ENCODE assay signal across 30 mouse cellular contexts in genomic region chr6:29028129-29028528, GRCm38 (mm10). TPM values are rescaled to one million over a fixed set of nuclear protein-coding genes. Genes with fewer than 3 reads are reported as not detected.
DNase-seq lines count a peak whose midpoint lies in the region; ATAC-seq and TF ChIP-seq lines count a peak whose summit lies in the region.
"Had no signal": no experiment of that assay in that cellular context is flagged by ENCODE, and none has a peak within 500 bp of the region (broad histone marks: within the 10 kb centered on the region; RNA-seq: fewer than 3 reads in every experiment).

No protein-coding gene starts in this region.

- no peaks in the 10 kb centered on the region for H3K36me3 ChIP-seq in forebrain, embryonic 11.5 days (ENCODE audit: control insufficient read depth, insufficient read depth, low read length)
- no peaks in the 10 kb centered on the region for H3K36me3 ChIP-seq in forebrain, embryonic 16.5 days (ENCODE audit: control insufficient read depth, insufficient read depth)
- H3K36me3 ChIP-seq in E14TG2a.4 (ENCODE audit: insufficient read depth, low read length), result no peaks in the 10 kb centered on the region
- H3K36me3 ChIP-seq: embryonic facial prominence, embryonic 12.5 days; embryonic facial prominence, embryonic 15.5 days; heart, embryonic 12.5 days; heart, embryonic 15.5 days; hindbrain, embryonic 10.5 days; hindbrain, embryonic 13.5 days had no signal

- no peak overlapping the region for H3K9ac ChIP-seq in forebrain, embryonic 11.5 days (ENCODE audit: low read length)
- no peak overlapping the region for H3K9ac ChIP-seq in forebrain, embryonic 16.5 days (replicated peaks; ENCODE audit: low read depth, low read length)
- H3K9ac ChIP-seq: embryonic facial prominence, embryonic 12.5 days; embryonic facial prominence, embryonic 15.5 days; forebrain, embryonic 13.5 days; heart, embryonic 12.5 days; heart, embryonic 15.5 days; hindbrain, embryonic 13.5 days had no signal

- peaks cover 2% of the 10 kb centered on the region; the same call in 1 of the 2 replicates for H3K27me3 ChIP-seq in forebrain, embryonic 11.5 days (ENCODE audit: control insufficient read depth, insufficient read depth, low read length)
- 0 out of 2 replicates have a peak, but pooled peaks cover 2% of the 10 kb centered on the region for H3K27me3 ChIP-seq in forebrain, embryonic 16.5 days (replicated peaks; ENCODE audit: control insufficient read depth, insufficient read depth, low read length)
- no peaks in the 10 kb centered on the region for H3K27me3 ChIP-seq in E14TG2a.4 (ENCODE audit: insufficient read depth, low read length)

- DNase-seq in forebrain, embryonic 11.5 days (ENCODE audit: low spot score), result peak; percentile 8
- DNase-seq in ES-CJ7 (ENCODE audit: low read depth, low spot score) (peak; percentile 52), ZHBTc4 (ENCODE audit: low read depth, low spot score) (peak; percentile 26)
- DNase-seq in gastrocnemius, postnatal 36 days, result no peak
- DNase-seq: adrenal gland, postnatal 10 days; adrenal gland, postnatal 36 days; B cell, adult 2 months; cerebellum, adult 18-20 months; cerebellum, adult 9-10 months; cerebellum, postnatal 14 days; gastrocnemius, postnatal 25 days; heart, adult 2 months; heart, postnatal 10 days; heart, postnatal 36 days; kidney, adult 18-20 months had no signal

- no peaks in the 10 kb centered on the region for H3K9me3 ChIP-seq in forebrain, embryonic 11.5 days (ENCODE audit: control insufficient read depth, low read length)
- no peaks in the 10 kb centered on the region for H3K9me3 ChIP-seq in forebrain, embryonic 16.5 days (ENCODE audit: control insufficient read depth, low read length)
- peaks cover 8% of the 10 kb centered on the region for H3K9me3 ChIP-seq in E14TG2a.4 (ENCODE audit: low read length)
- H3K9me3 ChIP-seq: embryonic facial prominence, embryonic 12.5 days; embryonic facial prominence, embryonic 15.5 days; heart, embryonic 15.5 days had no signal

- TF ChIP-seq CTCF in E14TG2a.4 (conservative IDR thresholded peaks at IDR 0.05; ENCODE audit: low read length), result no peak

- H3K4me1 ChIP-seq in forebrain, embryonic 11.5 days (replicated peaks; ENCODE audit: control insufficient read depth, insufficient read depth, low read length), result peaks cover 5% of the 10 kb centered on the region; the same call in 1 of the 2 replicates
- peaks cover 9% of the 10 kb centered on the region for H3K4me1 ChIP-seq in forebrain, embryonic 16.5 days (replicated peaks; ENCODE audit: control insufficient read depth, insufficient read depth, low read length)
- peaks cover 84% of the 10 kb centered on the region for H3K4me1 ChIP-seq in E14TG2a.4 (replicated peaks; ENCODE audit: low read depth, low read length)
- H3K4me1 ChIP-seq: embryonic facial prominence, embryonic 12.5 days had no signal

- H3K27ac ChIP-seq in forebrain, embryonic 11.5 days (ENCODE audit: low read depth, low read length), result no peak overlapping the region
- no peak overlapping the region for H3K27ac ChIP-seq in forebrain, embryonic 16.5 days (ENCODE audit: low read length)
- H3K27ac ChIP-seq: embryonic facial prominence, embryonic 12.5 days; embryonic facial prominence, embryonic 15.5 days; forebrain, embryonic 13.5 days; heart, adult 2 months; heart, embryonic 15.5 days; hindbrain, embryonic 10.5 days; hindbrain, embryonic 13.5 days had no signal

- intact Hi-C loops in gastrocnemius, postnatal 36 days (cut with DNase I), result no loop called here

- H3K4me2 ChIP-seq in forebrain, embryonic 11.5 days (ENCODE audit: low read depth, low read length, severe bottlenecking), result no peak overlapping the region
- H3K4me2 ChIP-seq in forebrain, embryonic 16.5 days (ENCODE audit: low read length), result no peak overlapping the region
- H3K4me2 ChIP-seq: embryonic facial prominence, embryonic 12.5 days; embryonic facial prominence, embryonic 15.5 days; forebrain, embryonic 13.5 days; heart, embryonic 12.5 days; heart, embryonic 15.5 days; hindbrain, embryonic 13.5 days had no signal

- WGBS in forebrain, embryonic 11.5 days, result 72% methylated on average over 5 of the region's 5 CpGs
- WGBS in forebrain, embryonic 16.5 days, result 65% methylated on average over 5 of the region's 5 CpGs

- H3K4me3 ChIP-seq in forebrain, embryonic 11.5 days (ENCODE audit: low read depth, low read length), result no peak overlapping the region
- no peak overlapping the region for H3K4me3 ChIP-seq in forebrain, embryonic 16.5 days (replicated peaks; ENCODE audit: low read length)
- 0 out of 2 replicates have a peak overlapping the region, but pooled peaks have one; percentile 7 for H3K4me3 ChIP-seq in E14TG2a.4 (replicated peaks; ENCODE audit: low read length)
- H3K4me3 ChIP-seq: embryonic facial prominence, embryonic 12.5 days; embryonic facial prominence, embryonic 15.5 days; forebrain, embryonic 13.5 days; heart, adult 2 months; heart, embryonic 12.5 days; heart, embryonic 15.5 days; hindbrain, embryonic 10.5 days; hindbrain, embryonic 13.5 days had no signal

- ATAC-seq in forebrain, embryonic 11.5 days (replicated peaks; ENCODE audit: low FRiP score), result no peak
- no peak for ATAC-seq in forebrain, embryonic 16.5 days
- ATAC-seq in inflammation-experienced regulatory T-cells, adult 6 months, result no peak
- ATAC-seq: forebrain, embryonic 13.5 days; hindbrain, embryonic 16.5 days; intestine, embryonic 16.5 days had no signal

RNA-seq across cellular contexts. Expression of gene Lep, which starts 31.9 kb away (rescaled TPM):
- not detected in 2 replicates for polyA plus RNA-seq in forebrain, embryonic 11.5 days (2014; fragmentation: Nextera tagmentation; extraction: Ambion mirVana)
- polyA plus RNA-seq in forebrain, embryonic 16.5 days (2015; fragmentation: Nextera tagmentation; extraction: Ambion mirVana), result not detected in 2 replicates
- polyA plus RNA-seq in inflammation-experienced regulatory T-cells, adult 6 months (2017; shearing (Covaris generic)), result not detected
- total RNA-seq in gastrocnemius, postnatal 36 days (2021), result under 1 TPM; 0.39 to 0.66 TPM
- total RNA-seq: CH12.LX; granulocyte monocyte progenitor cell, adult 5-6 weeks; MEL had no signal
- polyA plus RNA-seq: embryonic facial prominence, embryonic 12.5 days; embryonic facial prominence, embryonic 15.5 days; forebrain, embryonic 13.5 days; heart, embryonic 12.5 days; heart, embryonic 15.5 days; hindbrain, embryonic 10.5 days; hindbrain, embryonic 13.5 days; hindbrain, embryonic 16.5 days; intestine, embryonic 16.5 days had no signal

Comparison
In these comparisons a context has a peak if more than half of its experiments do, and no peak if none do; other contexts are left out.
1. DNase-seq: peak in forebrain, embryonic 11.5 days (single experiment), ES-CJ7 (single experiment) and ZHBTc4 (single experiment); none in gastrocnemius, postnatal 36 days (0 of 2).